Comparison of ENCODE assay signal across 15 mouse cellular contexts in genomic region chr2:45068792-45069550, GRCm38 (mm10). TPM values are rescaled to one million over a fixed set of nuclear protein-coding genes. Genes with fewer than 3 reads are reported as not detected.
A peak's percentile ranks its signal among the peaks of the same experiment; 100 is the strongest.
DNase-seq lines count a peak whose midpoint lies in the region; ATAC-seq and TF ChIP-seq lines count a peak whose summit lies in the region.
"Had no signal": no experiment of that assay in that cellular context is flagged by ENCODE, and none has a peak within 500 bp of the region (broad histone marks: within the 10 kb centered on the region; RNA-seq: fewer than 3 reads in every experiment).

No protein-coding gene starts in this region.

- no peak overlapping the region for H3K4me2 ChIP-seq in intestine, embryonic 14.5 days (ENCODE audit: low read length)
- H3K4me2 ChIP-seq in intestine, embryonic 16.5 days (ENCODE audit: low read depth, low read length): no peak overlapping the region
- H3K4me2 ChIP-seq: embryonic facial prominence, embryonic 15.5 days; midbrain, embryonic 13.5 days had no signal

- peak overlapping the region; percentile 53; the same call in 1 of the 2 replicates for H3K27ac ChIP-seq in cerebellum, adult 2 months (ENCODE audit: insufficient read depth, low read length)
- no peak overlapping the region for H3K27ac ChIP-seq in intestine, embryonic 14.5 days (ENCODE audit: low read depth)
- no peak overlapping the region for H3K27ac ChIP-seq in intestine, embryonic 16.5 days (ENCODE audit: low read length)
- H3K27ac ChIP-seq: midbrain, embryonic 13.5 days had no signal

- H3K4me3 ChIP-seq in cerebellum, adult 2 months (replicated peaks; ENCODE audit: insufficient read depth, low read depth, low read length): no peak overlapping the region
- H3K4me3 ChIP-seq in intestine, embryonic 14.5 days (ENCODE audit: low read depth, low read length): no peak overlapping the region
- H3K4me3 ChIP-seq in intestine, embryonic 16.5 days (ENCODE audit: low read length): no peak overlapping the region
- H3K4me3 ChIP-seq: embryonic facial prominence, embryonic 15.5 days; midbrain, embryonic 13.5 days had no signal

- TF ChIP-seq CTCF in cerebellum, adult 2 months (IDR thresholded peaks at IDR 0.05; ENCODE audit: borderline replicate concordance, insufficient read depth, low read depth, low read length): no peak

- ATAC-seq in intestine, embryonic 14.5 days (replicated peaks; ENCODE audit: low FRiP score, low TSS enrichment, low read depth): no peak
- ATAC-seq in intestine, embryonic 16.5 days: no peak
- ATAC-seq in erythroblast, adult 5-6 weeks (replicated peaks; ENCODE audit: low FRiP score, poor library complexity, severe bottlenecking): peak; percentile 84
- 0 out of 2 replicates have a peak, but pooled peaks have one; percentile 22 for ATAC-seq in megakaryocyte, adult 5-6 weeks (ENCODE audit: poor library complexity, severe bottlenecking)
- ATAC-seq: midbrain, embryonic 13.5 days had no signal

- DNase-seq in cerebellum, adult 2 months: peak in 1 of 2 experiments; percentile 10
- no peak for DNase-seq in cerebellum, postnatal 10 days
- peak; percentile 45 for DNase-seq in intestine, embryonic 14.5 days (ENCODE audit: low spot score)
- DNase-seq in adipocyte (ENCODE audit: low spot score): no peak
- no peak for DNase-seq in left cerebral cortex, adult 8-10 months (ENCODE audit: low spot score in 2 of 2)
- DNase-seq: cerebellum, postnatal 14 days; heart, postnatal 10 days; kidney, adult 2 months; left cerebral cortex, postnatal 4 days; lung, postnatal 14 days had no signal

- H3K9me3 ChIP-seq in intestine, embryonic 14.5 days (ENCODE audit: control insufficient read depth, low read length): no peaks in the 10 kb centered on the region
- H3K9me3 ChIP-seq in intestine, embryonic 16.5 days (ENCODE audit: control insufficient read depth, low read length): no peaks in the 10 kb centered on the region
- H3K9me3 ChIP-seq: embryonic facial prominence, embryonic 15.5 days; midbrain, embryonic 13.5 days had no signal

- TF ChIP-seq POLR2A in cerebellum, adult 2 months (IDR thresholded peaks at IDR 0.05; ENCODE audit: borderline replicate concordance, insufficient read depth, low read length): no peak

- H3K36me3 ChIP-seq in intestine, embryonic 14.5 days (ENCODE audit: control insufficient read depth, insufficient read depth, low read length): no peaks in the 10 kb centered on the region
- no peaks in the 10 kb centered on the region for H3K36me3 ChIP-seq in intestine, embryonic 16.5 days (ENCODE audit: control insufficient read depth, insufficient read depth, low read length)
- H3K36me3 ChIP-seq: embryonic facial prominence, embryonic 15.5 days; midbrain, embryonic 13.5 days had no signal

- no peak overlapping the region for H3K9ac ChIP-seq in intestine, embryonic 14.5 days (ENCODE audit: low read length)
- H3K9ac ChIP-seq in intestine, embryonic 16.5 days (ENCODE audit: low read depth, low read length): no peak overlapping the region
- H3K9ac ChIP-seq: embryonic facial prominence, embryonic 15.5 days; midbrain, embryonic 13.5 days had no signal

- no peaks in the 10 kb centered on the region for H3K27me3 ChIP-seq in cerebellum, adult 2 months (ENCODE audit: control insufficient read depth, insufficient read depth, low read length)
- H3K27me3 ChIP-seq in intestine, embryonic 14.5 days (replicated peaks; ENCODE audit: control insufficient read depth, insufficient read depth, low read length): no peaks in the 10 kb centered on the region
- H3K27me3 ChIP-seq in intestine, embryonic 16.5 days (replicated peaks; ENCODE audit: control insufficient read depth, insufficient read depth, low read length): no peaks in the 10 kb centered on the region
- H3K27me3 ChIP-seq: embryonic facial prominence, embryonic 15.5 days; midbrain, embryonic 13.5 days had no signal

- H3K4me1 ChIP-seq in cerebellum, adult 2 months (ENCODE audit: control insufficient read depth, insufficient read depth, low read length): no peaks in the 10 kb centered on the region
- no peaks in the 10 kb centered on the region for H3K4me1 ChIP-seq in intestine, embryonic 14.5 days (replicated peaks; ENCODE audit: control insufficient read depth, insufficient read depth, low read length)
- no peaks in the 10 kb centered on the region; the same call in 1 of the 2 replicates for H3K4me1 ChIP-seq in intestine, embryonic 16.5 days (ENCODE audit: control insufficient read depth, insufficient read depth, low read length)

- WGBS in cerebellum, adult 2 months: 88% methylated on average over 7 of the region's 7 CpGs
- WGBS in intestine, embryonic 14.5 days: 89% methylated on average over 7 of the region's 7 CpGs
- WGBS in intestine, embryonic 16.5 days: 85% methylated on average over 7 of the region's 7 CpGs

RNA-seq across cellular contexts. Expression of gene Zeb2, which starts 48.2 kb away (rescaled TPM):
- polyA plus RNA-seq in cerebellum, adult 2 months (2012; rRNA removed): 35.8 and 40.5 TPM in 2 replicates
- 44.5 and 49.2 TPM in 2 replicates for polyA plus RNA-seq in intestine, embryonic 14.5 days (2014; fragmentation: Nextera tagmentation; extraction: Ambion mirVana)
- polyA plus RNA-seq in intestine, embryonic 16.5 days (2015; fragmentation: Nextera tagmentation; extraction: Ambion mirVana): 26.9 and 30.9 TPM in 2 replicates
- total RNA-seq in erythroblast, adult 5-6 weeks (2015; ENCODE audit: low replicate concordance): 33.2 and 42.6 TPM in 2 replicates
- total RNA-seq in erythroblast, adult 5-6 weeks (2017; ENCODE audit: low replicate concordance): 39.3 and 42.8 TPM in 2 replicates
- 288 and 305 TPM in 2 replicates for total RNA-seq in megakaryocyte, adult 5-6 weeks (2015)
- 278 and 291 TPM in 2 replicates for total RNA-seq in megakaryocyte, adult 5-6 weeks (2017)
- 100 to 1,000 TPM; 162 to 184 (median 166) TPM for total RNA-seq in left cerebral cortex, adult 8-10 months (2022)

Comparison
In these comparisons a context has a peak if more than half of its experiments do, and no peak if none do; other contexts are left out.
1. ATAC-seq: peak in erythroblast, adult 5-6 weeks (single experiment) and megakaryocyte, adult 5-6 weeks (single experiment); none in intestine, embryonic 14.5 days (single experiment) and intestine, embryonic 16.5 days (single experiment).